In genomic region chr10:102238558-102239211, GRCm38 (mm10) we compare ENCODE assay signal across 19 mouse cellular contexts.
DNase-seq lines count a peak whose midpoint lies in the region; ATAC-seq and TF ChIP-seq lines count a peak whose summit lies in the region.
"Had no signal": no experiment of that assay in that cellular context is flagged by ENCODE, and none has a peak within 500 bp of the region (broad histone marks: within the 10 kb centered on the region; RNA-seq: fewer than 3 reads in every experiment).

No protein-coding gene starts in this region.

- H3K4me1 ChIP-seq in forebrain, embryonic 12.5 days, result no peaks in the 10 kb centered on the region
- H3K4me1 ChIP-seq in hindbrain, embryonic 13.5 days (replicated peaks), result 0 out of 2 replicates have a peak, but pooled peaks cover 2% of the 10 kb centered on the region
- H3K4me1 ChIP-seq in midbrain, embryonic 15.5 days, result 0 out of 2 replicates have a peak, but pooled peaks cover 2% of the 10 kb centered on the region
- H3K4me1 ChIP-seq in lung, adult 2 months (ENCODE audit: control insufficient read depth, insufficient read depth, low read length), result no peaks in the 10 kb centered on the region
- H3K4me1 ChIP-seq: embryonic facial prominence, embryonic 13.5 days; heart, embryonic 15.5 days; limb, embryonic 13.5 days; megakaryocyte, embryonic 14.5 days had no signal

- intact Hi-C loops in left cerebral cortex, adult 2 months (cut with DNase I), result no loop called here

- H3K27ac ChIP-seq in forebrain, embryonic 12.5 days, result no peak overlapping the region
- peak overlapping the region; percentile 62; the same call in 1 of the 2 replicates for H3K27ac ChIP-seq in hindbrain, embryonic 13.5 days
- peak overlapping the region; percentile 34; the same call in 1 of the 2 replicates for H3K27ac ChIP-seq in midbrain, embryonic 15.5 days
- H3K27ac ChIP-seq in left cerebral cortex, adult 2 months, result no peak overlapping the region
- H3K27ac ChIP-seq: embryonic facial prominence, embryonic 13.5 days; heart, embryonic 15.5 days; limb, embryonic 13.5 days; liver, embryonic 14.5 days had no signal

- ATAC-seq in forebrain, embryonic 12.5 days (ENCODE audit: low FRiP score), result peak; percentile 72
- peak; percentile 54; the same call in 1 of the 2 replicates for ATAC-seq in hindbrain, embryonic 13.5 days (ENCODE audit: low FRiP score)
- peak; percentile 62 for ATAC-seq in midbrain, embryonic 15.5 days (replicated peaks)
- ATAC-seq in CD4-positive, CD25-positive, alpha-beta regulatory T cell, adult 4 months, result no peak

- WGBS in forebrain, embryonic 12.5 days, result 32% methylated on average over 6 of the region's 6 CpGs
- 31% methylated on average over 6 of the region's 6 CpGs for WGBS in hindbrain, embryonic 13.5 days
- WGBS in midbrain, embryonic 15.5 days, result 47% methylated on average over 6 of the region's 6 CpGs
- WGBS in lung, adult 2 months, result 80% methylated on average over 6 of the region's 6 CpGs

- TF ChIP-seq CTCF in brain, embryonic 14.5 days (IDR thresholded peaks at IDR 0.05; ENCODE audit: borderline replicate concordance, extremely low read depth, insufficient read depth, insufficient read length), result no peak
- no peak for TF ChIP-seq CTCF in left cerebral cortex, adult 2 months (IDR thresholded peaks at IDR 0.05)
- no peak for TF ChIP-seq CTCF in lung, adult 2 months (IDR thresholded peaks at IDR 0.05; ENCODE audit: insufficient read depth, low read length)

- H3K9me3 ChIP-seq in forebrain, embryonic 12.5 days, result no peaks in the 10 kb centered on the region
- no peaks in the 10 kb centered on the region for H3K9me3 ChIP-seq in hindbrain, embryonic 13.5 days
- H3K9me3 ChIP-seq in midbrain, embryonic 15.5 days, result no peaks in the 10 kb centered on the region
- H3K9me3 ChIP-seq: embryonic facial prominence, embryonic 13.5 days; G1E; heart, embryonic 15.5 days; limb, embryonic 13.5 days had no signal

- peak; percentile 75 for DNase-seq in brain, embryonic 14.5 days (ENCODE audit: low read depth)
- no peak for DNase-seq in left cerebral cortex, adult 2 months (ENCODE audit: extremely low spot score in 1 of 2, low spot score in 2 of 2)
- no peak for DNase-seq in urinary bladder, adult 18-20 months (ENCODE audit: low spot score in 2 of 2)
- DNase-seq in lung, adult 2 months, result no peak
- DNase-seq: cerebellum, postnatal 36 days; heart, adult 18-20 months; kidney, adult 18-20 months; kidney, postnatal 25 days; lung, postnatal 10 days had no signal

- TF ChIP-seq POLR2A in brain, embryonic 14.5 days (IDR thresholded peaks at IDR 0.05; ENCODE audit: borderline replicate concordance, extremely low read depth, insufficient read depth, insufficient read length, poor library complexity, severe bottlenecking), result no peak
- TF ChIP-seq POLR2A in lung, adult 2 months (IDR thresholded peaks at IDR 0.05; ENCODE audit: borderline replicate concordance, extremely low read depth, low read depth, low read length), result no peak

- no peak overlapping the region for H3K4me3 ChIP-seq in forebrain, embryonic 12.5 days (replicated peaks)
- H3K4me3 ChIP-seq in hindbrain, embryonic 13.5 days, result no peak overlapping the region
- H3K4me3 ChIP-seq in midbrain, embryonic 15.5 days, result no peak overlapping the region
- no peak overlapping the region for H3K4me3 ChIP-seq in left cerebral cortex, adult 2 months
- no peak overlapping the region for H3K4me3 ChIP-seq in lung, adult 2 months (replicated peaks; ENCODE audit: extremely low read depth, low read depth, low read length)
- H3K4me3 ChIP-seq: embryonic facial prominence, embryonic 13.5 days; heart, embryonic 15.5 days; limb, embryonic 13.5 days; megakaryocyte, embryonic 14.5 days had no signal

- no peaks in the 10 kb centered on the region for H3K36me3 ChIP-seq in forebrain, embryonic 12.5 days (replicated peaks)
- H3K36me3 ChIP-seq in hindbrain, embryonic 13.5 days, result no peaks in the 10 kb centered on the region
- no peaks in the 10 kb centered on the region for H3K36me3 ChIP-seq in midbrain, embryonic 15.5 days (replicated peaks)
- H3K36me3 ChIP-seq: embryonic facial prominence, embryonic 13.5 days; G1E; heart, embryonic 15.5 days; limb, embryonic 13.5 days had no signal

- H3K4me2 ChIP-seq in forebrain, embryonic 12.5 days, result no peak overlapping the region
- no peak overlapping the region for H3K4me2 ChIP-seq in hindbrain, embryonic 13.5 days
- H3K4me2 ChIP-seq in midbrain, embryonic 15.5 days, result no peak overlapping the region
- H3K4me2 ChIP-seq: embryonic facial prominence, embryonic 13.5 days; heart, embryonic 15.5 days; limb, embryonic 13.5 days had no signal

- no peak overlapping the region for H3K9ac ChIP-seq in forebrain, embryonic 12.5 days
- H3K9ac ChIP-seq in hindbrain, embryonic 13.5 days, result no peak overlapping the region
- no peak overlapping the region for H3K9ac ChIP-seq in midbrain, embryonic 15.5 days
- H3K9ac ChIP-seq: embryonic facial prominence, embryonic 13.5 days; heart, embryonic 15.5 days; limb, embryonic 13.5 days; liver, embryonic 14.5 days had no signal

- no peaks in the 10 kb centered on the region for H3K27me3 ChIP-seq in forebrain, embryonic 12.5 days
- no peaks in the 10 kb centered on the region for H3K27me3 ChIP-seq in hindbrain, embryonic 13.5 days
- H3K27me3 ChIP-seq in midbrain, embryonic 15.5 days (replicated peaks), result no peaks in the 10 kb centered on the region
- H3K27me3 ChIP-seq: embryonic facial prominence, embryonic 13.5 days; heart, embryonic 15.5 days; limb, embryonic 13.5 days; megakaryocyte, embryonic 14.5 days had no signal

Comparison
In these comparisons a context has a peak if more than half of its experiments do, and no peak if none do; other contexts are left out.
1. H3K27ac ChIP-seq: peak in hindbrain, embryonic 13.5 days (single experiment) and midbrain, embryonic 15.5 days (single experiment); none in forebrain, embryonic 12.5 days (single experiment) and left cerebral cortex, adult 2 months (single experiment).